Mouse (Mus musculus): ENCODE results near the gene Hcrt. TPM values are rescaled to one million over a fixed set of nuclear protein-coding genes. Genes with fewer than 3 reads are reported as not detected.
"Not testable (repeated sequence)": the region's sequence is repeated elsewhere in the genome, so short reads cannot be mapped to it uniquely, and the experiment has no call there.

Gene Hcrt
- polyA plus RNA-seq (2015; fragmentation: Nextera tagmentation; extraction: Ambion mirVana) = 2.3 and 3.3 TPM in 2 replicates

GRCm38 (mm10) chr11:100762831-100763230 lies at the start of gene Hcrt:
Gene Hcrt (minus strand): TSS chr11:100762931.
- no peaks in the 10 kb centered on the region for H3K9me3 ChIP-seq
- no peaks in the 10 kb centered on the region for H3K27me3 ChIP-seq (replicated peaks)
- no peaks in the 10 kb centered on the region for H3K36me3 ChIP-seq (replicated peaks)
- no peak for ATAC-seq (replicated peaks)
- peak within 1 kb of the TSS; percentile 45 for H3K9ac ChIP-seq
- 89% methylated on average over 7 of the region's 7 CpGs for WGBS
- H3K4me2 ChIP-seq = peak within 1 kb of the TSS; percentile 52
- peak within 1 kb of the TSS; percentile 41 for H3K4me3 ChIP-seq
- H3K27ac ChIP-seq = 0 out of 2 replicates have a peak within 1 kb of the TSS, but pooled peaks have one; percentile 48
- H3K4me1 ChIP-seq = peaks cover 24% of the 10 kb centered on the region

- Histone ChIP-seq H3K27me3 (replicated peaks) (no peaks in the 10 kb centered on the region), H3K4me1 (no peaks in the 10 kb centered on the region), H3K4me2 (no peak overlapping the region), H3K27ac (no peak overlapping the region), H3K9ac (no peak overlapping the region), H3K4me3 (no peak overlapping the region), H3K9me3 (no peaks in the 10 kb centered on the region), H3K36me3 (replicated peaks) (no peaks in the 10 kb centered on the region)
- 94% methylated on average over 2 of the region's 2 CpGs for WGBS
- ATAC-seq (replicated peaks) = no peak
Observed at GRCm38 (mm10) chr11:100811132-100811531, 48.4 kb upstream of the Hcrt start.

- Histone ChIP-seq H3K4me1 (no peaks in the 10 kb centered on the region), H3K27ac (no peak overlapping the region), H3K9ac (no peak overlapping the region), H3K27me3 (replicated peaks) (no peaks in the 10 kb centered on the region), H3K9me3 (no peaks in the 10 kb centered on the region), H3K4me2 (no peak overlapping the region), H3K36me3 (replicated peaks) (no peaks in the 10 kb centered on the region), H3K4me3 (no peak overlapping the region)
- ATAC-seq (replicated peaks) = no peak
- WGBS = 89% methylated on average over 9 of the region's 9 CpGs
Observed at GRCm38 (mm10) chr11:100810516-100810915, 47.8 kb upstream of the Hcrt start.

GRCm38 (mm10) chr11:100806380-100807305 lies 43.9 kb upstream of the Hcrt start:
- 67% methylated on average over 20 of the region's 20 CpGs for WGBS
- ATAC-seq (replicated peaks) = no peak
- no peak overlapping the region for H3K4me3 ChIP-seq
- H3K36me3 ChIP-seq (replicated peaks) = peaks cover 11% of the 10 kb centered on the region; the same call in 1 of the 2 replicates
- no peak overlapping the region for H3K4me2 ChIP-seq
- no peaks in the 10 kb centered on the region for H3K27me3 ChIP-seq (replicated peaks)
- H3K9ac ChIP-seq = no peak overlapping the region
- no peak overlapping the region for H3K27ac ChIP-seq
- no peaks in the 10 kb centered on the region for H3K9me3 ChIP-seq
- H3K4me1 ChIP-seq = no peaks in the 10 kb centered on the region

- 83% methylated on average over 7 of the region's 7 CpGs for WGBS
- H3K4me3 ChIP-seq = no peak overlapping the region
- no peak for ATAC-seq (replicated peaks)
Observed at GRCm38 (mm10) chr11:100805535-100805934, 42.8 kb upstream of the Hcrt start.

GRCm38 (mm10) chr11:100804409-100804808 lies 41.7 kb upstream of the Hcrt start:
- 94% methylated on average over 10 of the region's 10 CpGs for WGBS
- H3K4me1 ChIP-seq = no peaks in the 10 kb centered on the region
- H3K9me3 ChIP-seq = no peaks in the 10 kb centered on the region
- peaks cover 21% of the 10 kb centered on the region; the same call in 1 of the 2 replicates for H3K36me3 ChIP-seq (replicated peaks)
- no peak overlapping the region for H3K4me3 ChIP-seq
- no peak for ATAC-seq (replicated peaks)
- no peak overlapping the region for H3K27ac ChIP-seq
- H3K4me2 ChIP-seq = no peak overlapping the region
- H3K9ac ChIP-seq = no peak overlapping the region
- no peaks in the 10 kb centered on the region for H3K27me3 ChIP-seq (replicated peaks)

More at GRCm38 (mm10) chr11:100805535-100805934, 42.8 kb upstream of the Hcrt start:
- Histone ChIP-seq H3K36me3 (replicated peaks) (peaks cover 21% of the 10 kb centered on the region; the same call in 1 of the 2 replicates), H3K27me3 (replicated peaks) (no peaks in the 10 kb centered on the region), H3K4me2 (no peak overlapping the region), H3K4me1 (no peaks in the 10 kb centered on the region), H3K9me3 (no peaks in the 10 kb centered on the region), H3K9ac (no peak overlapping the region), H3K27ac (no peak overlapping the region)

GRCm38 (mm10) chr11:100799426-100799825 lies 36.7 kb upstream of the Hcrt start:
- ATAC-seq (replicated peaks) = no peak
- H3K9me3 ChIP-seq = no peaks in the 10 kb centered on the region
- no peaks in the 10 kb centered on the region for H3K4me1 ChIP-seq
- no peak overlapping the region for H3K4me3 ChIP-seq
- no peak overlapping the region for H3K9ac ChIP-seq
- peaks cover 23% of the 10 kb centered on the region; the same call in 1 of the 2 replicates for H3K36me3 ChIP-seq (replicated peaks)
- H3K27me3 ChIP-seq (replicated peaks) = no peaks in the 10 kb centered on the region
- H3K4me2 ChIP-seq = no peak overlapping the region
- 55% methylated on average over 5 of the region's 5 CpGs for WGBS
- H3K27ac ChIP-seq = no peak overlapping the region

GRCm38 (mm10) chr11:100796585-100796984 lies 33.9 kb upstream of the Hcrt start:
- no peak overlapping the region for H3K9ac ChIP-seq
- peaks cover 16% of the 10 kb centered on the region; the same call in 1 of the 2 replicates for H3K36me3 ChIP-seq (replicated peaks)
- H3K4me1 ChIP-seq = no peaks in the 10 kb centered on the region
- no peak overlapping the region for H3K27ac ChIP-seq
- H3K4me3 ChIP-seq = no peak overlapping the region
- H3K9me3 ChIP-seq = no peaks in the 10 kb centered on the region
- 70% methylated on average over 8 of the region's 8 CpGs for WGBS
- no peaks in the 10 kb centered on the region for H3K27me3 ChIP-seq (replicated peaks)
- no peak overlapping the region for H3K4me2 ChIP-seq
- no peak for ATAC-seq (replicated peaks)

GRCm38 (mm10) chr11:100795386-100795785 lies 32.7 kb upstream of the Hcrt start:
- H3K4me3 ChIP-seq = no peak overlapping the region
- WGBS = 97% methylated on average over 2 of the region's 2 CpGs
- H3K27ac ChIP-seq = no peak overlapping the region
- H3K27me3 ChIP-seq (replicated peaks) = no peaks in the 10 kb centered on the region
- no peak for ATAC-seq (replicated peaks)
- H3K9me3 ChIP-seq = no peaks in the 10 kb centered on the region
- no peak overlapping the region for H3K9ac ChIP-seq
- H3K4me2 ChIP-seq = no peak overlapping the region
- peaks cover 11% of the 10 kb centered on the region; the same call in 1 of the 2 replicates for H3K36me3 ChIP-seq (replicated peaks)
- no peaks in the 10 kb centered on the region for H3K4me1 ChIP-seq

GRCm38 (mm10) chr11:100791457-100792049 lies 28.8 kb upstream of the Hcrt start:
- ATAC-seq (replicated peaks) = no peak
- Histone ChIP-seq H3K9ac (no peak overlapping the region), H3K27ac (no peak overlapping the region), H3K9me3 (no peaks in the 10 kb centered on the region), H3K36me3 (replicated peaks) (peaks cover 18% of the 10 kb centered on the region), H3K4me3 (no peak overlapping the region), H3K4me1 (no peaks in the 10 kb centered on the region), H3K4me2 (no peak overlapping the region), H3K27me3 (replicated peaks) (no peaks in the 10 kb centered on the region)
- WGBS = 85% methylated on average over 2 of the region's 2 CpGs

- not testable (repeated sequence) for H3K4me3 ChIP-seq; H3K4me2 ChIP-seq; ATAC-seq (replicated peaks); H3K27ac ChIP-seq; H3K4me1 ChIP-seq; H3K9me3 ChIP-seq; H3K27me3 ChIP-seq (replicated peaks); H3K9ac ChIP-seq
- 91% methylated on average over 9 of the region's 9 CpGs for WGBS
- H3K36me3 ChIP-seq (replicated peaks) = peaks cover 15% of the 10 kb centered on the region
Observed at GRCm38 (mm10) chr11:100790644-100791043, 27.9 kb upstream of the Hcrt start.

GRCm38 (mm10) chr11:100789702-100790101 lies 27.0 kb upstream of the Hcrt start:
- no peaks in the 10 kb centered on the region for H3K27me3 ChIP-seq (replicated peaks)
- no peaks in the 10 kb centered on the region for H3K9me3 ChIP-seq
- H3K4me1 ChIP-seq = no peaks in the 10 kb centered on the region
- no peak overlapping the region for H3K9ac ChIP-seq
- peaks cover 15% of the 10 kb centered on the region for H3K36me3 ChIP-seq (replicated peaks)
- no peak for ATAC-seq (replicated peaks)
- WGBS = 65% methylated on average over 3 of the region's 3 CpGs
- H3K4me2 ChIP-seq = no peak overlapping the region
- no peak overlapping the region for H3K27ac ChIP-seq
- no peak overlapping the region for H3K4me3 ChIP-seq
